Mouse (Mus musculus): ENCODE measurements around the gene Apol6. TPM values are rescaled to one million over a fixed set of nuclear protein-coding genes. Genes with fewer than 3 reads are reported as not detected.
A peak's percentile ranks its signal among the peaks of the same experiment; 100 is the strongest.

The Apol6 gene
- total and polyA plus RNA-seq, 3 experiments: not detected

GRCm38 (mm10) chr15:77027117-77027516 lies 17.4 kb upstream of the Apol6 start (continued):
- TF ChIP-seq USF2 (IDR thresholded peaks at IDR 0.05; ENCODE audit: borderline replicate concordance in 1 of 2, insufficient read depth in 1 of 2, low read depth in 1 of 2, low read length in 2 of 2): no peak

GRCm38 (mm10) chr15:77027675-77028074 lies 16.9 kb upstream of the Apol6 start:
- H3K9ac ChIP-seq (ENCODE audit: control insufficient read depth, low read depth, low read length, poor library complexity, severe bottlenecking): no peak overlapping the region
- no peak overlapping the region for H3K4me3 ChIP-seq (ENCODE audit: control insufficient read depth in 1 of 2, insufficient read depth in 1 of 2, low read depth in 2 of 2, low read length in 2 of 2)
- peaks cover 0 to 2% of the 10 kb centered on the region in 2 experiments; a peak in 2 of 4 replicates for H3K27me3 ChIP-seq (ENCODE audit: control insufficient read depth in 1 of 2, insufficient read depth in 2 of 2, low read length in 2 of 2)
- no peaks in the 10 kb centered on the region for H3K79me2 ChIP-seq (ENCODE audit: control insufficient read depth, insufficient read depth, low read length, poor library complexity)
- DNase-seq (ENCODE audit: low read depth, low spot score): no peak
- H3K4me1 ChIP-seq (ENCODE audit: control insufficient read depth in 1 of 2, insufficient read depth in 2 of 2, low read length in 2 of 2): no peaks in the 10 kb centered on the region
- TF ChIP-seq RAD21 (IDR thresholded peaks at IDR 0.05; ENCODE audit: low read depth, low read length) (no peak), MEF2A (IDR thresholded peaks at IDR 0.05; ENCODE audit: extremely low read depth, insufficient replicate concordance, low read depth, low read length, poor library complexity, severe bottlenecking) (no peak), CHD1 (IDR thresholded peaks at IDR 0.05; ENCODE audit: low read depth, low read length) (no peak), HCFC1 (IDR thresholded peaks at IDR 0.05; ENCODE audit: low read depth, low read length) (no peak), ZNF384 (IDR thresholded peaks at IDR 0.05; ENCODE audit: low read depth, low read length) (no peak)
- H3K36me3 ChIP-seq (ENCODE audit: control insufficient read depth in 1 of 2, insufficient read depth in 2 of 2, low read length in 2 of 2): no peaks in the 10 kb centered on the region
- H3K27ac ChIP-seq (ENCODE audit: control insufficient read depth, low read depth, low read length): no peak overlapping the region
- no peaks in the 10 kb centered on the region for H3K9me3 ChIP-seq (replicated peaks; ENCODE audit: insufficient read depth, low read length)

DNA sequence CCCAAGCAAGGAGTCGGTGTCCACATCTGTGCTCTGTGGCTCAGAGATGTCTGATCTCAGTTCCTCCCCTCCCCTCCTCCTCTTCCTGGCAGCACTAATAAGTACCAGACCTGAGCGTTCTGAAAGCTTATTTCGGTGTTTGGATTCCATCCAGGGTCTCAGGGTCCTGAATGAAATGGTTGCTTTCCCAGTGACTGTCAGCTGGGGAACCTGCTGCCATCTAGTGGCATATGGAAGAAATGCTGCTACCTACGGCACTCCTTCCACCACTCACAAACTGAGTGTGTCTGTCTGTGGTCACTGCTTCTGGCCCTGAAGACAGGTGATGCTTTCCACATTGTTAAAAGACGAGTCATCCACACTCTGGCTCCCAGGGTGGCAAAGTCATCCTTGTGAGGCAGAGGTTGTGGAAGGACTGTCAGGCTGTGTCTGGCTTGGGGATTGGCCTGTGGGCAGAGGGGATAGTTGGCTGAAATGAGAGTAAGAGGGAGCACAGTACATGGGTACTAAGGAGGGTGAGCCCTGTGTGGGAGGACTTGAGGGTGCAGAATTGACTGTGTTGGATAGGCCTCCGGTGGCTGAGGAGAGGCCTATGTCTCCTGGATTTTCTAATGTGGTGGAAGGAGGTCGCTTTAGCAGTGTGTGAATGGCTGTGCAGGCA lies 15.1 kb upstream of the Apol6 start:
- no peak overlapping the region for H3K9ac ChIP-seq (ENCODE audit: control insufficient read depth, low read depth, low read length, poor library complexity, severe bottlenecking)
- no peak overlapping the region for H3K4me3 ChIP-seq (ENCODE audit: control insufficient read depth in 1 of 2, insufficient read depth in 1 of 2, low read depth in 2 of 2, low read length in 2 of 2)
- no peak overlapping the region for H3K27ac ChIP-seq (ENCODE audit: control insufficient read depth, low read depth, low read length)
- H3K36me3 ChIP-seq (ENCODE audit: control insufficient read depth in 1 of 2, insufficient read depth in 2 of 2, low read length in 2 of 2): no peaks in the 10 kb centered on the region
- DNase-seq (ENCODE audit: low read depth, low spot score): peak; percentile 57
- peak; percentile 60 for TF ChIP-seq SMC3 (IDR thresholded peaks at IDR 0.05; ENCODE audit: low read depth, low read length)
- no peak for TF ChIP-seq CHD2 (IDR thresholded peaks at IDR 0.05; ENCODE audit: low read length)
- no peak for TF ChIP-seq MYC (IDR thresholded peaks at IDR 0.05; ENCODE audit: low read depth, low read length)
- TF ChIP-seq RAD21 (IDR thresholded peaks at IDR 0.05; ENCODE audit: low read depth, low read length): peak; percentile 41
- TF ChIP-seq TCF12 (IDR thresholded peaks at IDR 0.05; ENCODE audit: low read depth, low read length): no peak
- TF ChIP-seq HCFC1 (IDR thresholded peaks at IDR 0.05; ENCODE audit: low read depth, low read length): no peak
- no peak for TF ChIP-seq ELF1 (IDR thresholded peaks at IDR 0.05; ENCODE audit: low read depth, low read length)
- no peak for TF ChIP-seq CHD1 (IDR thresholded peaks at IDR 0.05; ENCODE audit: low read depth, low read length)
- TF ChIP-seq TAL1 (IDR thresholded peaks at IDR 0.05; ENCODE audit: low read length): no peak
- TF ChIP-seq RCOR1 (IDR thresholded peaks at IDR 0.05; ENCODE audit: low read depth, low read length): no peak
- no peak for TF ChIP-seq MAFK (IDR thresholded peaks at IDR 0.05; ENCODE audit: borderline replicate concordance, low read depth, low read length)
- peak; percentile 8; the same call in 1 of the 2 replicates for TF ChIP-seq ZC3H11A (IDR thresholded peaks at IDR 0.05; ENCODE audit: low read depth, low read length)
- peak; percentile 79 to 99 (median 81) for TF ChIP-seq CTCF (IDR thresholded peaks at IDR 0.05 in 2 of 3, conservative IDR thresholded peaks at IDR 0.05 in 1 of 3; ENCODE audit: control insufficient read depth in 1 of 3, insufficient read depth in 1 of 3, low read depth in 2 of 3, low read length in 3 of 3, poor library complexity in 1 of 3, severe bottlenecking in 1 of 3)
- TF ChIP-seq GABPA (IDR thresholded peaks at IDR 0.05; ENCODE audit: low read depth, low read length): no peak
- TF ChIP-seq MYB (IDR thresholded peaks at IDR 0.05; ENCODE audit: low read depth, low read length): no peak
- no peak for TF ChIP-seq KAT2A (conservative IDR thresholded peaks at IDR 0.05; ENCODE audit: low read depth, low read length)
- H3K9me3 ChIP-seq (replicated peaks; ENCODE audit: insufficient read depth, low read length): no peaks in the 10 kb centered on the region
- no peaks in the 10 kb centered on the region for H3K4me1 ChIP-seq (ENCODE audit: control insufficient read depth in 1 of 2, insufficient read depth in 2 of 2, low read length in 2 of 2)
- no peaks in the 10 kb centered on the region for H3K79me2 ChIP-seq (ENCODE audit: control insufficient read depth, insufficient read depth, low read length, poor library complexity)
- H3K27me3 ChIP-seq (ENCODE audit: control insufficient read depth in 1 of 2, insufficient read depth in 2 of 2, low read length in 2 of 2): peaks cover 0 to 2% of the 10 kb centered on the region in 2 experiments; a peak in 2 of 4 replicates

All from MEL (cell line).